Mouse (Mus musculus) embryo, embryonic 9.5 days (tissue): Measurements from ENCODE around the gene Timm10b.

Experiments
- DNase-seq: peaks from one replicate; pipeline ENCODE4 v3.0.0-alpha.2; 2017; ENCODE audit errors: extremely low spot score

Timm10b gene

GRCm38 (mm10) chr7:105640894-105641255 lies 1.0 kb downstream of the Timm10b start:
- no peak for DNase-seq

- DNase-seq, result no peak
Observed at GRCm38 (mm10) chr7:105641936-105642335, 2.1 kb downstream of the Timm10b start.

DNA sequence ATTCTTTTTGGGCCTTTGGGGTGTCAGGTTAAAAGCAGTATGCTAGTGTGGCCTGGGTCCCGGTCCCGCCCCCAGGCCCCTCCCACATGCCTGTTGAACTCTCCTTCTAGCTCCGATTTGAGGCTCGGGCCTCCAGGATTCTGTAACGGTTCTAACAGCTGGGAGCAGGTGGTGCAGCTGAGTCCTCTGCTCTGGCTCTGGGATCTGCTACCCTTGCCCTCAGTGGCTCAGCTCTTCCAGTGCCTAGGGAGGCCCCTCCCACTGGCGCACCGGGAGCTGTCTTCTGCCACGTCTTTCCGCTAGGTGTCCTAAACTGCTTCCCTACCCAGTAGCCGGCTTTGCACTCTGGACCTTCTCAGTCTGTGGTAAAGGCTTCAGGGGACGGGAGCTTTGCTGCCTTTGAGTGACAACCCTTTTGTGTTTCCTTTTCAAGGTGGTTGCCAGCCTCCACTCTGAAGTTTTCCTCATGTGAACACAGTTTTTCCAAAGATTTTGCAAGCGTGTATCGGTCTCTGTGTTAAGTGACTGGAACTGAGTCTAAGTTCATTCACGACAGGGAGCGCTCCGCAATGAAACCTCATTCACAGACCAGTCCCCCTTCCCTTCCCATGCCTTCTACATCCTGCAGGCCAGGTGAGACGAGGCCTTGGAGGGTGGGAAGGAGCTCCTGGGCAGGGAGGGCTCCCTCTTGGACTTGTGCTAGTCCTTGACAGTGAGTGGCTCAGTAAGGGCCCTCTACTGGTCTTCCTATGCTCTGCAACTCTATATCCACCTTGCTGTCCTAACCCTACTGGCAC lies 11.0 kb downstream of the Timm10b start, which contains the start of gene Dnhd1:
Gene Dnhd1, plus strand, starts transcription at position 189 of the 797 bp plus-strand sequence.
- DNase-seq, result peak; percentile 79

DNA sequence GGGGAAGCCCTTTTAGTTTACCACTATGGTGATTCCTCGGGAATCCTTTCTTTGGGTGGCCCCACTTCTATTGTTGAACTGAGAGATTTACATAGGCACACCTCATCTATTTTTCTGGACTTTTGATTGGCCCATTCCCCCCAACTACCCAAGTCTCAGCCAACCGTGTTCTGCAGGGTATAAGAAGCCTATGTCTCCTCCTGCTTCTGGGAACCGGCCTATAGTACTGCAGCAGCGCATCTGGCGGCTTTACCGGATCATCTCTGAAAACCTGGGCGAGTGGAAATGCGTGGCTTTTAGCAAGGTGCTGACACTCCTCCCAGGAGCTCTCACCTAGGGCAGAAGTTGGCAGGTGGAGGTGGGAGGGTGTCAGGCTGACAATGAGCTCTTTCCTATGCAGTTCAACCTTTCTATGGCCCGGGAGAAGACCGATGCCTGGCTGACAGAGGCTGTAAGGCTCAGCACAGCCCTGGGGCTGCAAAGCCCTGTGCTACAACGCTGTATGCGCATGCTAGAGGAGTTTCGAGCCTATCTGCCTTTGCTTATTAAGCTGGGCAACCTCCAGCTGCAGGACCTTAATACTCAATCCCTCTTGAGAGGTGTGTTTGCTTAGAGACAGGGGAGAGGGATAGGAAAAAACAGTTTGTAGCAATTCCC lies 45.8 kb downstream of the Timm10b start:
- peak; percentile 18 for DNase-seq

DNA sequence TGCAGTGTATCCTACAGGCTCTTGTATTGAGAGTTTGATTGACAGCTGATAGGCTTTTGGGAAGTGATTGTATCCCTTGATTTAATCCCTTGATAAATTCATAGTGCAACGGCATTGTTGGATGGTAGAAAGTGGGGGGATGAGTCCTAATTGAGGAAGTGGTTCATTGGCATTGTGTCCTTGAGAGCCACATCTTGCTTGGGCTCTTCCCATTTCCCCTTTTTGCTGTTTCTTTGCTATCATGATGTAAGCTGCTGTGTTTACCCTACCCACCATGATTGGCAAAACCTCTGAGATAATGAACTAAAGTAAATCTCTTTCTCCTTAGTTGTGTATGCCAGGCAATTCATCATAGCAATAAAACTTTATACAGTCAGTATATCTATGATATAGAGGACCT lies 51.0 kb downstream of the Timm10b start:
- DNase-seq, result no peak
